In genomic region chr8:47345772-47346103, GRCm38 (mm10) we compare ENCODE assay signal across 10 mouse cellular contexts.
DNase-seq lines count a peak whose midpoint lies in the region; ATAC-seq lines count a peak whose summit lies in the region.
"Had no signal": no experiment of that assay in that cellular context is flagged by ENCODE, and none has a peak within 500 bp of the region (broad histone marks: within the 10 kb centered on the region; RNA-seq: fewer than 3 reads in every experiment).

No protein-coding gene starts in this region.

- H3K9me3 ChIP-seq in embryonic facial prominence, embryonic 14.5 days (ENCODE audit: control insufficient read depth, low read length) = no peaks in the 10 kb centered on the region
- no peaks in the 10 kb centered on the region for H3K9me3 ChIP-seq in midbrain, embryonic 10.5 days (replicated peaks)
- H3K9me3 ChIP-seq: intestine, embryonic 15.5 days had no signal

- WGBS in embryonic facial prominence, embryonic 14.5 days = 80% methylated on average over 9 of the region's 9 CpGs
- 83% methylated on average over 9 of the region's 9 CpGs for WGBS in midbrain, embryonic 10.5 days

- H3K9ac ChIP-seq in embryonic facial prominence, embryonic 14.5 days (ENCODE audit: low read depth, low read length) = no peak overlapping the region
- H3K9ac ChIP-seq: intestine, embryonic 15.5 days had no signal

- DNase-seq in brain, adult 2 months (ENCODE audit: low read depth, low spot score) = peak; percentile 91
- DNase-seq in embryonic facial prominence, embryonic 14.5 days (ENCODE audit: low spot score) = no peak
- DNase-seq in layer of hippocampus, adult 11-12 months (ENCODE audit: low spot score) = peak; percentile 86
- no peak for DNase-seq in midbrain, embryonic 10.5 days (ENCODE audit: low spot score)
- no peak for DNase-seq in kidney, postnatal 14 days
- DNase-seq in embryo, embryonic 9.5 days (ENCODE audit: extremely low spot score) = no peak
- DNase-seq in urinary bladder, postnatal 4 days (ENCODE audit: low spot score in 2 of 2) = no peak

- H3K27me3 ChIP-seq in embryonic facial prominence, embryonic 14.5 days (replicated peaks; ENCODE audit: control insufficient read depth, insufficient read depth, low read length) = no peaks in the 10 kb centered on the region
- peaks cover 28% of the 10 kb centered on the region for H3K27me3 ChIP-seq in midbrain, embryonic 10.5 days (ENCODE audit: low read depth, poor library complexity, severe bottlenecking)
- H3K27me3 ChIP-seq: CH12.LX had no signal

- H3K4me3 ChIP-seq in embryonic facial prominence, embryonic 14.5 days (ENCODE audit: low read depth, low read length) = no peak overlapping the region
- peak overlapping the region; percentile 18; the same call in 1 of the 2 replicates for H3K4me3 ChIP-seq in midbrain, embryonic 10.5 days
- H3K4me3 ChIP-seq: intestine, embryonic 15.5 days had no signal

- ATAC-seq in embryonic facial prominence, embryonic 14.5 days (ENCODE audit: low read depth) = peak; percentile 28; the same call in 1 of the 2 replicates
- no peak for ATAC-seq in inflammation-experienced regulatory T-cells, adult 6 months
- ATAC-seq: intestine, embryonic 15.5 days had no signal

- peaks cover 29% of the 10 kb centered on the region for H3K4me1 ChIP-seq in embryonic facial prominence, embryonic 14.5 days (ENCODE audit: control insufficient read depth, insufficient read depth, low read length)
- peaks cover 44% of the 10 kb centered on the region for H3K4me1 ChIP-seq in midbrain, embryonic 10.5 days
- H3K4me1 ChIP-seq: intestine, embryonic 15.5 days had no signal

- no peak overlapping the region for H3K27ac ChIP-seq in embryonic facial prominence, embryonic 14.5 days (replicated peaks; ENCODE audit: low read depth, low read length)
- H3K27ac ChIP-seq in midbrain, embryonic 10.5 days (replicated peaks) = peak overlapping the region; percentile 24; the same call in 1 of the 2 replicates
- H3K27ac ChIP-seq: intestine, embryonic 15.5 days had no signal

- H3K36me3 ChIP-seq in embryonic facial prominence, embryonic 14.5 days (ENCODE audit: control insufficient read depth, insufficient read depth, low read length) = no peaks in the 10 kb centered on the region
- H3K36me3 ChIP-seq in midbrain, embryonic 10.5 days = no peaks in the 10 kb centered on the region
- H3K36me3 ChIP-seq: intestine, embryonic 15.5 days had no signal

- no peak overlapping the region for H3K4me2 ChIP-seq in embryonic facial prominence, embryonic 14.5 days (ENCODE audit: low read depth, low read length)
- H3K4me2 ChIP-seq: intestine, embryonic 15.5 days had no signal

Comparison
In these comparisons a context has a peak if more than half of its experiments do, and no peak if none do; other contexts are left out.
1. DNase-seq: peak in brain, adult 2 months (single experiment) and layer of hippocampus, adult 11-12 months (single experiment); none in embryonic facial prominence, embryonic 14.5 days (single experiment), midbrain, embryonic 10.5 days (single experiment), kidney, postnatal 14 days (single experiment), embryo, embryonic 9.5 days (single experiment) and urinary bladder, postnatal 4 days (0 of 2).